Mouse (Mus musculus): ENCODE data around the gene Olfr1381. TPM values are rescaled to one million over a fixed set of nuclear protein-coding genes. Genes with fewer than 3 reads are reported as not detected.
"Not testable (repeated sequence)": the region's sequence is repeated elsewhere in the genome, so short reads cannot be mapped to it uniquely, and the experiment has no call there.

Gene Olfr1381
- not detected in 2 replicates for polyA plus RNA-seq (2012; rRNA removed)

- DNase-seq (ENCODE audit: low spot score) = not testable (repeated sequence)
Measured at GRCm38 (mm10) chr11:49543149-49543548, at the start of gene Olfr1381. Olfr1381 (plus strand) TSS chr11:49543449.

GRCm38 (mm10) chr11:49518086-49518485 is 25.2 kb upstream of the Olfr1381 start:
- DNase-seq (ENCODE audit: low spot score) = no peak

- DNase-seq (ENCODE audit: low spot score) = no peak
Measured at GRCm38 (mm10) chr11:49519348-49519747, 23.9 kb upstream of the Olfr1381 start, which contains the start of gene Olfr1383. Olfr1383 (plus strand) TSS chr11:49519648.

- DNase-seq (ENCODE audit: low spot score) = no peak
Measured at GRCm38 (mm10) chr11:49527947-49528346, 15.3 kb upstream of the Olfr1381 start, which contains the start of gene Olfr1382. Olfr1382 (plus strand) TSS chr11:49528247.

GRCm38 (mm10) chr11:49532761-49533160 is 10.5 kb upstream of the Olfr1381 start:
- DNase-seq (ENCODE audit: low spot score) = no peak

GRCm38 (mm10) chr11:49536631-49537030 is 6.6 kb upstream of the Olfr1381 start:
- DNase-seq (ENCODE audit: low spot score) = not testable (repeated sequence)

- DNase-seq (ENCODE audit: low spot score) = not testable (repeated sequence)
Measured at GRCm38 (mm10) chr11:49554033-49554432, 10.8 kb downstream of the Olfr1381 start.

- not testable (repeated sequence) for DNase-seq (ENCODE audit: low spot score)
Measured at GRCm38 (mm10) chr11:49556578-49556977, 13.3 kb downstream of the Olfr1381 start, which contains the start of gene Olfr1380. Olfr1380 (plus strand) TSS chr11:49556878.

- not testable (repeated sequence) for DNase-seq (ENCODE audit: low spot score)
Measured at GRCm38 (mm10) chr11:49575054-49575453, 31.8 kb downstream of the Olfr1381 start.

- DNase-seq (ENCODE audit: low spot score) = not testable (repeated sequence)
Measured at GRCm38 (mm10) chr11:49580452-49580851, 37.2 kb downstream of the Olfr1381 start.

GRCm38 (mm10) chr11:49590213-49590612 is 47.0 kb downstream of the Olfr1381 start:
- no peak for DNase-seq (ENCODE audit: low spot score)

GRCm38 (mm10) chr11:49597149-49597548 is 53.9 kb downstream of the Olfr1381 start:
- DNase-seq (ENCODE audit: low spot score) = not testable (repeated sequence)

Other genes starting within 250 kb of the Olfr1381 start
- gene Olfr10, start 238.7 kb upstream of the Olfr1381 start, polyA plus RNA-seq (2012; rRNA removed) = not detected in 2 replicates
- gene Olfr1391, start 220.7 kb upstream of the Olfr1381 start, polyA plus RNA-seq (2012; rRNA removed) = not detected in 2 replicates
- gene Olfr1390, start 208.3 kb upstream of the Olfr1381 start, polyA plus RNA-seq (2012; rRNA removed) = not detected in 2 replicates
- gene Olfr1389, start 120.4 kb upstream of the Olfr1381 start, polyA plus RNA-seq (2012; rRNA removed) = not detected in 2 replicates
- 0.04 and 0.14 TPM in 2 replicates for gene Olfr1388, start 106.8 kb upstream of the Olfr1381 start, polyA plus RNA-seq (2012; rRNA removed)
- not detected in 2 replicates for gene Olfr1387, start 88.1 kb upstream of the Olfr1381 start, polyA plus RNA-seq (2012; rRNA removed)
- not detected in 2 replicates for gene Olfr1386, start 78.4 kb upstream of the Olfr1381 start, polyA plus RNA-seq (2012; rRNA removed)
- gene Olfr1385, start 54.4 kb upstream of the Olfr1381 start, polyA plus RNA-seq (2012; rRNA removed) = not detected in 2 replicates
- not detected in 2 replicates for gene Olfr1384, start 36.7 kb upstream of the Olfr1381 start, polyA plus RNA-seq (2012; rRNA removed)
- gene Olfr1383, start 23.8 kb upstream of the Olfr1381 start, polyA plus RNA-seq (2012; rRNA removed) = not detected in 2 replicates
- gene Olfr1382, start 15.2 kb upstream of the Olfr1381 start, polyA plus RNA-seq (2012; rRNA removed) = not detected in 2 replicates
- not detected in 2 replicates for gene Olfr1380, start 13.4 kb downstream of the Olfr1381 start, polyA plus RNA-seq (2012; rRNA removed)
- 4.2 and 6.3 TPM in 2 replicates for gene Flt4, start 65.8 kb downstream of the Olfr1381 start, polyA plus RNA-seq (2012; rRNA removed)
- 0.19 and 0.26 TPM in 2 replicates for gene Scgb3a1, start 120.2 kb downstream of the Olfr1381 start, polyA plus RNA-seq (2012; rRNA removed)
- gene Cnot6, start 169.3 kb downstream of the Olfr1381 start, polyA plus RNA-seq (2012; rRNA removed) = 27.7 and 29.9 TPM in 2 replicates